ENCODE assay signal across 1 mouse cellular context in genomic region chr11:109859939-109860469, GRCm38 (mm10).
TF ChIP-seq lines count a peak whose summit lies in the region.

No protein-coding gene starts in this region.

TF ChIP-seq in MEL, 35 proteins besides CTCF, POLR2A, EP300 and RAD21 (continued from another document):
- TF ChIP-seq MAX (IDR thresholded peaks at IDR 0.05; ENCODE audit: low read length) (peak; percentile 92; the same call in 1 of the 2 replicates), ELF1 (IDR thresholded peaks at IDR 0.05; ENCODE audit: low read depth, low read length) (0 out of 2 replicates have a peak, but pooled peaks have one; percentile 8), ETS1 (IDR thresholded peaks at IDR 0.05; ENCODE audit: low read depth, low read length) (peak; percentile 91), MYC (IDR thresholded peaks at IDR 0.05; ENCODE audit: low read depth, low read length) (peak; percentile 77), GATA1 (IDR thresholded peaks at IDR 0.05; ENCODE audit: low read depth, low read length) (peak; percentile 90), USF1 (IDR thresholded peaks at IDR 0.05; ENCODE audit: low read depth, low read length) (peak; percentile 96), E2F4 (IDR thresholded peaks at IDR 0.05; ENCODE audit: borderline replicate concordance, low read depth, low read length) (0 out of 2 replicates have a peak, but pooled peaks have one; percentile 39), MAZ (IDR thresholded peaks at IDR 0.05; ENCODE audit: low read depth, low read length) (peak; percentile 73), TAL1 (IDR thresholded peaks at IDR 0.05; ENCODE audit: low read length) (peak; percentile 74)
